Mouse (Mus musculus): ENCODE measurements at regions not wholly inside any gene's neighbourhood (a gene's known extent, or its start where the extent isn't known, plus 50 kb on each side); places are given as distances from the start of the nearest gene placed in this dataset.

GRCm38 (mm10) chr3:33915777-33916176 lies 71.7 kb upstream of the Ccdc39 start:
- no peak for ATAC-seq (replicated peaks; ENCODE audit: extremely low read depth, insufficient read depth, low FRiP score)
- no peak overlapping the region for H3K9ac ChIP-seq (ENCODE audit: low read length)
- H3K36me3 ChIP-seq (ENCODE audit: control insufficient read depth, insufficient read depth), result no peaks in the 10 kb centered on the region

GRCm38 (mm10) chr3:33916318-33916717 lies 72.2 kb upstream of the Ccdc39 start:
- no peak for ATAC-seq (replicated peaks; ENCODE audit: extremely low read depth, insufficient read depth, low FRiP score)

More at GRCm38 (mm10) chr3:33915777-33916176, 71.7 kb upstream of the Ccdc39 start:
- Histone ChIP-seq H3K4me3 (ENCODE audit: low read length) (no peak overlapping the region), H3K4me2 (ENCODE audit: low read depth, low read length) (no peak overlapping the region), H3K9me3 (replicated peaks; ENCODE audit: control insufficient read depth, low read length) (no peaks in the 10 kb centered on the region), H3K4me1 (ENCODE audit: control insufficient read depth, insufficient read depth, low read length) (no peaks in the 10 kb centered on the region), H3K27ac (ENCODE audit: low read length) (no peak overlapping the region), H3K27me3 (ENCODE audit: control insufficient read depth, insufficient read depth, low read length) (no peaks in the 10 kb centered on the region)

GRCm38 (mm10) chr3:33916818-33917217 lies 72.7 kb upstream of the Ccdc39 start:
- H3K4me2 ChIP-seq (ENCODE audit: low read depth, low read length), result no peak overlapping the region
- H3K27ac ChIP-seq (ENCODE audit: low read length), result no peak overlapping the region
- H3K27me3 ChIP-seq (ENCODE audit: control insufficient read depth, insufficient read depth, low read length), result no peaks in the 10 kb centered on the region
- 83% methylated on average over 6 of the region's 6 CpGs for WGBS
- no peaks in the 10 kb centered on the region for H3K9me3 ChIP-seq (replicated peaks; ENCODE audit: control insufficient read depth, low read length)
- no peak for ATAC-seq (replicated peaks; ENCODE audit: extremely low read depth, insufficient read depth, low FRiP score)
- H3K4me1 ChIP-seq (ENCODE audit: control insufficient read depth, insufficient read depth, low read length), result no peaks in the 10 kb centered on the region
- no peaks in the 10 kb centered on the region for H3K36me3 ChIP-seq (ENCODE audit: control insufficient read depth, insufficient read depth)
- H3K4me3 ChIP-seq (ENCODE audit: low read length), result no peak overlapping the region
- H3K9ac ChIP-seq (ENCODE audit: low read length), result no peak overlapping the region

More at GRCm38 (mm10) chr3:33916318-33916717, 72.2 kb upstream of the Ccdc39 start:
- Histone ChIP-seq H3K36me3 (ENCODE audit: control insufficient read depth, insufficient read depth) (no peaks in the 10 kb centered on the region), H3K9ac (ENCODE audit: low read length) (no peak overlapping the region), H3K4me3 (ENCODE audit: low read length) (no peak overlapping the region), H3K27ac (ENCODE audit: low read length) (no peak overlapping the region), H3K4me2 (ENCODE audit: low read depth, low read length) (no peak overlapping the region), H3K4me1 (ENCODE audit: control insufficient read depth, insufficient read depth, low read length) (no peaks in the 10 kb centered on the region), H3K9me3 (replicated peaks; ENCODE audit: control insufficient read depth, low read length) (no peaks in the 10 kb centered on the region), H3K27me3 (ENCODE audit: control insufficient read depth, insufficient read depth, low read length) (no peaks in the 10 kb centered on the region)
- 81% methylated on average over 10 of the region's 10 CpGs for WGBS

GRCm38 (mm10) chr3:33918785-33919184 lies 74.7 kb upstream of the Ccdc39 start:
- Histone ChIP-seq H3K4me1 (ENCODE audit: control insufficient read depth, insufficient read depth, low read length) (no peaks in the 10 kb centered on the region), H3K36me3 (ENCODE audit: control insufficient read depth, insufficient read depth) (no peaks in the 10 kb centered on the region), H3K9me3 (replicated peaks; ENCODE audit: control insufficient read depth, low read length) (no peaks in the 10 kb centered on the region), H3K27ac (ENCODE audit: low read length) (no peak overlapping the region), H3K4me2 (ENCODE audit: low read depth, low read length) (no peak overlapping the region), H3K9ac (ENCODE audit: low read length) (no peak overlapping the region), H3K4me3 (ENCODE audit: low read length) (no peak overlapping the region), H3K27me3 (ENCODE audit: control insufficient read depth, insufficient read depth, low read length) (no peaks in the 10 kb centered on the region)
- no peak for ATAC-seq (replicated peaks; ENCODE audit: extremely low read depth, insufficient read depth, low FRiP score)
- WGBS, result 5% methylated on average over 10 of the region's 10 CpGs

GRCm38 (mm10) chr3:33925072-33925471 lies 81.0 kb upstream of the Ccdc39 start:
- H3K27ac ChIP-seq (ENCODE audit: low read length), result no peak overlapping the region
- no peak overlapping the region for H3K4me3 ChIP-seq (ENCODE audit: low read length)
- H3K4me1 ChIP-seq (ENCODE audit: control insufficient read depth, insufficient read depth, low read length), result no peaks in the 10 kb centered on the region
- H3K9me3 ChIP-seq (replicated peaks; ENCODE audit: control insufficient read depth, low read length), result no peaks in the 10 kb centered on the region
- ATAC-seq (replicated peaks; ENCODE audit: extremely low read depth, insufficient read depth, low FRiP score), result no peak
- no peaks in the 10 kb centered on the region for H3K36me3 ChIP-seq (ENCODE audit: control insufficient read depth, insufficient read depth)
- no peak overlapping the region for H3K4me2 ChIP-seq (ENCODE audit: low read depth, low read length)
- H3K27me3 ChIP-seq (ENCODE audit: control insufficient read depth, insufficient read depth, low read length), result no peaks in the 10 kb centered on the region
- WGBS, result 80% methylated on average over 4 of the region's 4 CpGs
- no peak overlapping the region for H3K9ac ChIP-seq (ENCODE audit: low read length)

- H3K27ac ChIP-seq (ENCODE audit: low read length), result no peak overlapping the region
- H3K4me2 ChIP-seq (ENCODE audit: low read depth, low read length), result no peak overlapping the region
- H3K27me3 ChIP-seq (ENCODE audit: control insufficient read depth, insufficient read depth, low read length), result no peaks in the 10 kb centered on the region
- no peaks in the 10 kb centered on the region for H3K36me3 ChIP-seq (ENCODE audit: control insufficient read depth, insufficient read depth)
- no peak overlapping the region; the same call in 1 of the 2 replicates for H3K9ac ChIP-seq (ENCODE audit: low read length)
- H3K9me3 ChIP-seq (replicated peaks; ENCODE audit: control insufficient read depth, low read length), result no peaks in the 10 kb centered on the region; the same call in 1 of the 2 replicates
- WGBS, result 3% methylated on average over 6 of the region's 6 CpGs
- ATAC-seq (replicated peaks; ENCODE audit: extremely low read depth, insufficient read depth, low FRiP score), result no peak
- H3K4me1 ChIP-seq (ENCODE audit: control insufficient read depth, insufficient read depth, low read length), result peaks cover 6% of the 10 kb centered on the region
- no peak overlapping the region for H3K4me3 ChIP-seq (ENCODE audit: low read length)
Measured at GRCm38 (mm10) chr3:33955064-33955463, 64.7 kb upstream of the Fxr1 start.

- Histone ChIP-seq H3K27me3 (ENCODE audit: control insufficient read depth, insufficient read depth, low read length) (no peaks in the 10 kb centered on the region), H3K4me3 (ENCODE audit: low read length) (peak overlapping the region; percentile 24), H3K36me3 (ENCODE audit: control insufficient read depth, insufficient read depth) (no peaks in the 10 kb centered on the region), H3K9me3 (replicated peaks; ENCODE audit: control insufficient read depth, low read length) (no peaks in the 10 kb centered on the region; the same call in 1 of the 2 replicates), H3K27ac (ENCODE audit: low read length) (no peak overlapping the region), H3K4me2 (ENCODE audit: low read depth, low read length) (peak overlapping the region; percentile 53), H3K4me1 (ENCODE audit: control insufficient read depth, insufficient read depth, low read length) (peaks cover 6% of the 10 kb centered on the region), H3K9ac (ENCODE audit: low read length) (no peak overlapping the region)
- 1% methylated on average over 19 of the region's 19 CpGs for WGBS
- peak; percentile 60; the same call in 1 of the 2 replicates for ATAC-seq (replicated peaks; ENCODE audit: extremely low read depth, insufficient read depth, low FRiP score)
Measured at GRCm38 (mm10) chr3:33955854-33956624, 63.7 kb upstream of the Fxr1 start.

GRCm38 (mm10) chr3:33956625-33957023 lies 63.1 kb upstream of the Fxr1 start:
- 39% methylated on average over 3 of the region's 3 CpGs for WGBS
- Histone ChIP-seq H3K27ac (ENCODE audit: low read length) (no peak overlapping the region), H3K9ac (ENCODE audit: low read length) (no peak overlapping the region), H3K4me3 (ENCODE audit: low read length) (no peak overlapping the region), H3K9me3 (replicated peaks; ENCODE audit: control insufficient read depth, low read length) (no peaks in the 10 kb centered on the region; the same call in 1 of the 2 replicates), H3K36me3 (ENCODE audit: control insufficient read depth, insufficient read depth) (no peaks in the 10 kb centered on the region), H3K4me2 (ENCODE audit: low read depth, low read length) (no peak overlapping the region), H3K4me1 (ENCODE audit: control insufficient read depth, insufficient read depth, low read length) (peaks cover 6% of the 10 kb centered on the region), H3K27me3 (ENCODE audit: control insufficient read depth, insufficient read depth, low read length) (no peaks in the 10 kb centered on the region)
- no peak for ATAC-seq (replicated peaks; ENCODE audit: extremely low read depth, insufficient read depth, low FRiP score)

- no peaks in the 10 kb centered on the region for H3K27me3 ChIP-seq (ENCODE audit: control insufficient read depth, insufficient read depth, low read length)
- no peaks in the 10 kb centered on the region; the same call in 1 of the 2 replicates for H3K9me3 ChIP-seq (replicated peaks; ENCODE audit: control insufficient read depth, low read length)
- no peak for ATAC-seq (replicated peaks; ENCODE audit: extremely low read depth, insufficient read depth, low FRiP score)
- no peaks in the 10 kb centered on the region for H3K36me3 ChIP-seq (ENCODE audit: control insufficient read depth, insufficient read depth)
- peaks cover 6% of the 10 kb centered on the region for H3K4me1 ChIP-seq (ENCODE audit: control insufficient read depth, insufficient read depth, low read length)
- no peak overlapping the region for H3K4me3 ChIP-seq (ENCODE audit: low read length)
- H3K9ac ChIP-seq (ENCODE audit: low read length), result no peak overlapping the region
- no peak overlapping the region for H3K4me2 ChIP-seq (ENCODE audit: low read depth, low read length)
- 61% methylated on average over 10 of the region's 10 CpGs for WGBS
- H3K27ac ChIP-seq (ENCODE audit: low read length), result no peak overlapping the region
Measured at GRCm38 (mm10) chr3:33957676-33958075, 62.1 kb upstream of the Fxr1 start.
